Mouse (Mus musculus): ENCODE data around the gene Rapgef6.
A peak's percentile ranks its signal among the peaks of the same experiment; 100 is the strongest.
"Not testable (repeated sequence)": the region's sequence is repeated elsewhere in the genome, so short reads cannot be mapped to it uniquely, and the experiment has no call there.

Rapgef6 gene

GRCm38 (mm10) chr11:54574741-54575140 lies 52.1 kb downstream of the Rapgef6 start:
- no peak for DNase-seq (ENCODE audit: low read depth)

- peak; percentile 70 for DNase-seq (ENCODE audit: low read depth)
Observed at GRCm38 (mm10) chr11:54592585-54592984, 69.9 kb downstream of the Rapgef6 start.

- no peak for DNase-seq (ENCODE audit: low read depth)
Observed at GRCm38 (mm10) chr11:54594049-54594448, 71.4 kb downstream of the Rapgef6 start.

- DNase-seq (ENCODE audit: low read depth): peak; percentile 27
Observed at GRCm38 (mm10) chr11:54595053-54595452, 72.4 kb downstream of the Rapgef6 start.

GRCm38 (mm10) chr11:54595905-54596555 lies 73.4 kb downstream of the Rapgef6 start:
- DNase-seq (ENCODE audit: low read depth): no peak

GRCm38 (mm10) chr11:54597902-54598447 lies 75.3 kb downstream of the Rapgef6 start:
- no peak for DNase-seq (ENCODE audit: low read depth)

GRCm38 (mm10) chr11:54601121-54601520 lies 78.5 kb downstream of the Rapgef6 start:
- DNase-seq (ENCODE audit: low read depth): no peak

GRCm38 (mm10) chr11:54602764-54603163 lies 80.1 kb downstream of the Rapgef6 start:
- not testable (repeated sequence) for DNase-seq (ENCODE audit: low read depth)

GRCm38 (mm10) chr11:54604415-54604814 lies 81.8 kb downstream of the Rapgef6 start:
- no peak for DNase-seq (ENCODE audit: low read depth)

- peak; percentile 28 for DNase-seq (ENCODE audit: low read depth)
Observed at GRCm38 (mm10) chr11:54613628-54614027, 91.0 kb downstream of the Rapgef6 start.

GRCm38 (mm10) chr11:54614560-54614959 lies 91.9 kb downstream of the Rapgef6 start:
- no peak for DNase-seq (ENCODE audit: low read depth)

- DNase-seq (ENCODE audit: low read depth): no peak
Observed at GRCm38 (mm10) chr11:54618841-54619240, 96.2 kb downstream of the Rapgef6 start.

- no peak for DNase-seq (ENCODE audit: low read depth)
Observed at GRCm38 (mm10) chr11:54621725-54622124, 99.1 kb downstream of the Rapgef6 start.

- peak; percentile 29 for DNase-seq (ENCODE audit: low read depth)
Observed at GRCm38 (mm10) chr11:54626905-54627304, 104.3 kb downstream of the Rapgef6 start.

- DNase-seq (ENCODE audit: low read depth): no peak
Observed at GRCm38 (mm10) chr11:54646420-54646819, 123.8 kb downstream of the Rapgef6 start.

- DNase-seq (ENCODE audit: low read depth): peak; percentile 45
Observed at GRCm38 (mm10) chr11:54648573-54648972, 125.9 kb downstream of the Rapgef6 start.

GRCm38 (mm10) chr11:54655420-54655819 lies 132.8 kb downstream of the Rapgef6 start:
- no peak for DNase-seq (ENCODE audit: low read depth)

- no peak for DNase-seq (ENCODE audit: low read depth)
Observed at GRCm38 (mm10) chr11:54673575-54674298, 151.1 kb downstream of the Rapgef6 start.

GRCm38 (mm10) chr11:54675792-54676489 lies 153.3 kb downstream of the Rapgef6 start:
- DNase-seq (ENCODE audit: low read depth): no peak

GRCm38 (mm10) chr11:54679141-54679540 lies 156.5 kb downstream of the Rapgef6 start:
- DNase-seq (ENCODE audit: low read depth): no peak

- DNase-seq (ENCODE audit: low read depth): no peak
Observed at GRCm38 (mm10) chr11:54684831-54685230, 162.2 kb downstream of the Rapgef6 start.

- DNase-seq (ENCODE audit: low read depth): no peak
Observed at GRCm38 (mm10) chr11:54690171-54690570, 167.5 kb downstream of the Rapgef6 start.

GRCm38 (mm10) chr11:54691179-54691578 lies 168.5 kb downstream of the Rapgef6 start:
- peak; percentile 19 for DNase-seq (ENCODE audit: low read depth)

All from 416B (cell line).